Mouse (Mus musculus) liver, embryonic 12.5 days (tissue): ENCODE measurements around the gene Gm21731. TPM values are rescaled to one million over a fixed set of nuclear protein-coding genes. Genes with fewer than 3 reads are reported as not detected.
"Not testable (repeated sequence)": the region's sequence is repeated elsewhere in the genome, so short reads cannot be mapped to it uniquely, and the experiment has no call there.

Source experiments
- ATAC-seq: fragments of 200-750 bp; cut with Nextera tagmentation; 2 replicates; pipeline ENCODE4 v1.8.0; 2017; ENCODE audit warnings: moderate number of reproducible peaks, mild to moderate bottlenecking, moderate library complexity
- H3K27ac ChIP-seq: fragments of 300-500 bp; sonication (generic); 2 replicates; pipeline ENCODE4 v1.5.1; 2016; ENCODE audit warnings: mild to moderate bottlenecking
- H3K27me3 ChIP-seq: fragments of 300-500 bp; sonication (generic); replicated peaks from 2 replicates; pipeline ENCODE4 v1.6.1; 2016; ENCODE audit warnings: mild to moderate bottlenecking, moderate library complexity
- H3K36me3 ChIP-seq: fragments of 300-500 bp; sonication (generic); 2 replicates; pipeline ENCODE4 v1.6.1; 2016; ENCODE audit warnings: mild to moderate bottlenecking, moderate library complexity
- H3K4me1 ChIP-seq: fragments of 300-500 bp; sonication (generic); 2 replicates; pipeline ENCODE4 v1.6.1; 2016
- H3K4me2 ChIP-seq: fragments of 300-500 bp; sonication (generic); 2 replicates; pipeline ENCODE4 v1.6.1; 2016; ENCODE audit warnings: mild to moderate bottlenecking, moderate library complexity
- H3K4me3 ChIP-seq: fragments of 300-500 bp; sonication (generic); 2 replicates; pipeline ENCODE4 v1.5.1; 2016; ENCODE audit warnings: mild to moderate bottlenecking, moderate library complexity
- H3K9ac ChIP-seq: fragments of 300-500 bp; sonication (generic); 2 replicates; pipeline ENCODE4 v1.6.1; 2016; ENCODE audit warnings: mild to moderate bottlenecking, moderate library complexity
- H3K9me3 ChIP-seq: fragments of 300-500 bp; sonication (generic); replicated peaks from 2 replicates; pipeline ENCODE4 v1.6.1; 2016; ENCODE audit warnings: mild to moderate bottlenecking, moderate library complexity
- WGBS: fragments of 180-500 bp; shearing (Covaris S2); methylation state at CpG from one replicate; pipeline ENCODE4 v1.1.7; 2016; ENCODE audit not compliant: insufficient replicate concordance; 5-methylcytosine and 5-hydroxymethylcytosine counted together
- polyA plus RNA-seq: library from polyadenylated mRNA; unstranded; fragments of >200 nt; fragmentation: Nextera tagmentation; extraction: Ambion mirVana; gene quantifications from 2 replicates; pipeline ENCODE4 v1.2.1, GENCODE M21; 2016

Gm21731 gene
- polyA plus RNA-seq, 1 experiment from 2014 or later, result not detected

- H3K4me3 ChIP-seq, H3K9ac ChIP-seq, H3K27me3 ChIP-seq, H3K36me3 ChIP-seq, H3K4me1 ChIP-seq, H3K9me3 ChIP-seq, ATAC-seq, H3K27ac ChIP-seq, H3K4me2 ChIP-seq: not testable (repeated sequence)
- 21% methylated on average over 2 of the region's 2 CpGs for WGBS
These were observed 38.9 kb downstream of the Gm21731 start for GRCm38 (mm10) chr13:120277837-120278236.

GRCm38 (mm10) chr13:120278784-120279183, 39.9 kb downstream of the Gm21731 start:
- WGBS, result 74% methylated on average over 9 of the region's 9 CpGs
- ATAC-seq, result no peak
- Histone ChIP-seq H3K36me3 (no peaks in the 10 kb centered on the region), H3K27ac (no peak overlapping the region), H3K27me3 (no peaks in the 10 kb centered on the region), H3K4me2 (no peak overlapping the region), H3K9ac (no peak overlapping the region), H3K9me3 (no peaks in the 10 kb centered on the region), H3K4me1 (no peaks in the 10 kb centered on the region), H3K4me3 (no peak overlapping the region)

Other genes starting within 250 kb of the Gm21731 start
- gene Gm36079, start 212.1 kb upstream of the Gm21731 start, polyA plus RNA-seq, result not detected in 2 replicates
- gene Gm21188, start 186.9 kb upstream of the Gm21731 start, polyA plus RNA-seq, result not detected in 2 replicates
- not detected in 2 replicates for gene Gm20767, start 98.9 kb upstream of the Gm21731 start, polyA plus RNA-seq
- gene Gm21818, start 66.7 kb upstream of the Gm21731 start, polyA plus RNA-seq, result not detected in 2 replicates
- gene Gm21762, start 23.2 kb upstream of the Gm21731 start, polyA plus RNA-seq, result not detected in 2 replicates
- gene AF067061, start 24.0 kb downstream of the Gm21731 start, polyA plus RNA-seq, result not detected in 2 replicates
- gene BC147527, start 61.3 kb downstream of the Gm21731 start, polyA plus RNA-seq, result 0.33 and 0.43 TPM in 2 replicates
- not detected in 2 replicates for gene Tcstv3, start 77.8 kb downstream of the Gm21731 start, polyA plus RNA-seq